Mouse (Mus musculus): ENCODE measurements around the gene Tln2. TPM values are rescaled to one million over a fixed set of nuclear protein-coding genes. Genes with fewer than 3 reads are reported as not detected.

Tln2 gene
- polyA plus RNA-seq, 1 experiment from 2014 or later = 47.7 TPM

GRCm38 (mm10) chr9:67270061-67270595 lies 289.4 kb downstream of the Tln2 start:
- Histone ChIP-seq H3K4me3 (replicated peaks) (no peak overlapping the region), H3K4me1 (peaks cover 13% of the 10 kb centered on the region), H3K9ac (replicated peaks) (no peak overlapping the region), H3K4me2 (no peak overlapping the region), H3K27ac (replicated peaks) (no peak overlapping the region; the same call in 1 of the 2 replicates), H3K27me3 (replicated peaks) (no peaks in the 10 kb centered on the region), H3K9me3 (replicated peaks) (no peaks in the 10 kb centered on the region), H3K36me3 (peaks cover 8% of the 10 kb centered on the region; the same call in 1 of the 2 replicates)
- WGBS = 82% methylated on average over 7 of the region's 7 CpGs
- ATAC-seq (ENCODE audit: low FRiP score) = no peak

DNA sequence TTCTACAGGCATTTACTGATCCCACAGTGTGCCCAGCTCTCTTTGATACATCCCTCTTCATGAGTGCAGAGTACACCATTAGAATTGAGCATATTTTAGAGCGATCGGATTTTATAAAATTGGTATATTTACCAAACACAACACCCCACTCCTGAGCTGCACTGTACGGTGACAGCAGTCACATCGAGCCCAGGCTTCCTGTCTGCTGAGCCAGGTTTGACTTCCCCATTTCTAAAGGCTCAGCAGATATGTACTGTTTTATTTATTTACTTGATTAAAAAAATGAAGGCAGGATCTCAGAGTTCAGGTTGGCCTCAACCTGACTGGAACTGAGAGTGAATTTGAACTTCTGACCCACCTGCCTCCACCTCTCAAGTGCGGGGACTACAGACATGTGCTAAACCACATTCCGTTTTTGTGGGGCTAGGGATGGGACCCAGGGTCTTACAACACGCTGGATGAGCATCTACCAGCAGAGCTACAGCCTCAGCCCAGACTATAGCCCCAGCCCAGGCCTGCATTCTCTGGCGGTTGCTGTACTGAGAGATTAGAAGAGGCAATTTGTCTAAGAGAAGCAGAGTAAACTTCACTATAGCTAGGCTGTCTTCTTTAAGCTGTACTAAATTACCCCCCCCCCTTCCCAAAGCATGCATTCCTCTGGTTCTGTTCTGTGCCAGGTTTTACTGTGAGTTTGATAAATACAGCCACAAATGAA lies 292.1 kb downstream of the Tln2 start:
- H3K36me3 ChIP-seq = peaks cover 2% of the 10 kb centered on the region; the same call in 1 of the 2 replicates
- no peaks in the 10 kb centered on the region for H3K9me3 ChIP-seq (replicated peaks)
- no peak overlapping the region for H3K9ac ChIP-seq (replicated peaks)
- no peaks in the 10 kb centered on the region for H3K27me3 ChIP-seq (replicated peaks)
- ATAC-seq (ENCODE audit: low FRiP score) = no peak
- no peak overlapping the region for H3K27ac ChIP-seq (replicated peaks)
- no peak overlapping the region for H3K4me3 ChIP-seq (replicated peaks)
- no peak overlapping the region for H3K4me2 ChIP-seq
- peaks cover 16% of the 10 kb centered on the region for H3K4me1 ChIP-seq
- WGBS = 91% methylated on average over 8 of the region's 8 CpGs

GRCm38 (mm10) chr9:67265513-67265912 lies 294.0 kb downstream of the Tln2 start:
- Histone ChIP-seq H3K36me3 (0 out of 2 replicates have a peak, but pooled peaks cover 5% of the 10 kb centered on the region), H3K4me3 (replicated peaks) (no peak overlapping the region), H3K4me1 (peaks cover 29% of the 10 kb centered on the region), H3K27me3 (replicated peaks) (no peaks in the 10 kb centered on the region), H3K4me2 (no peak overlapping the region), H3K9ac (replicated peaks) (no peak overlapping the region), H3K9me3 (replicated peaks) (no peaks in the 10 kb centered on the region), H3K27ac (replicated peaks) (peak overlapping the region; percentile 69)
- ATAC-seq (ENCODE audit: low FRiP score) = peak; percentile 82
- 76% methylated on average over 11 of the region's 11 CpGs for WGBS

DNA sequence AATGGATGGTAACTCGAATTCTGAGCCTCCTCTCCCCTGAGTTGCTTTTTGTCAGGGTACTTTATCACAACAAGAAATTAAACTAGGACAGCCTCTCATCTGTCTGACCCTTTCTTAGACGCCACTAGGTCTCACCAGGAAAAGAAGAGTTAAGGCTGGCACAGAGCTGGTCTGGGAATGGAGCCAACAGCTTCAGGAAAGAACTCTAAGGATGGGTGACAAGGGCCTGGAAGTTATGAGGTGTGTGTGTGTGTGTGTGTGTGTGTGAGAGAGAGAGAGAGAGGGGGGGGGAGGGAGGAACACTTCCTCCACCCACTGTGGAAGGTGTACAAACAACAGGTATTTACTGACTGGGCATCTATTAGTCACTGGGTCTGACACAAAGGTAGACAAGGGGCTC lies 294.6 kb downstream of the Tln2 start:
- H3K4me1 ChIP-seq = peaks cover 29% of the 10 kb centered on the region
- H3K4me3 ChIP-seq (replicated peaks) = no peak overlapping the region
- H3K27me3 ChIP-seq (replicated peaks) = no peaks in the 10 kb centered on the region
- H3K9ac ChIP-seq (replicated peaks) = no peak overlapping the region
- no peaks in the 10 kb centered on the region for H3K9me3 ChIP-seq (replicated peaks)
- ATAC-seq (ENCODE audit: low FRiP score) = peak; percentile 56; the same call in 1 of the 2 replicates
- H3K4me2 ChIP-seq = no peak overlapping the region
- WGBS = 63% methylated on average over 2 of the region's 2 CpGs
- 0 out of 2 replicates have a peak, but pooled peaks cover 5% of the 10 kb centered on the region for H3K36me3 ChIP-seq
- peak overlapping the region; percentile 69 for H3K27ac ChIP-seq (replicated peaks)

- Histone ChIP-seq H3K4me2 (no peak overlapping the region), H3K27ac (replicated peaks) (peak overlapping the region; percentile 52), H3K4me1 (peaks cover 25% of the 10 kb centered on the region), H3K4me3 (replicated peaks) (no peak overlapping the region), H3K9me3 (replicated peaks) (no peaks in the 10 kb centered on the region), H3K36me3 (peaks cover 30% of the 10 kb centered on the region), H3K27me3 (replicated peaks) (no peaks in the 10 kb centered on the region), H3K9ac (replicated peaks) (no peak overlapping the region)
- 26% methylated on average over 13 of the region's 13 CpGs for WGBS
- ATAC-seq (ENCODE audit: low FRiP score) = peak; percentile 19; the same call in 1 of the 2 replicates
Measured at GRCm38 (mm10) chr9:67260835-67261599, 298.5 kb downstream of the Tln2 start.

DNA sequence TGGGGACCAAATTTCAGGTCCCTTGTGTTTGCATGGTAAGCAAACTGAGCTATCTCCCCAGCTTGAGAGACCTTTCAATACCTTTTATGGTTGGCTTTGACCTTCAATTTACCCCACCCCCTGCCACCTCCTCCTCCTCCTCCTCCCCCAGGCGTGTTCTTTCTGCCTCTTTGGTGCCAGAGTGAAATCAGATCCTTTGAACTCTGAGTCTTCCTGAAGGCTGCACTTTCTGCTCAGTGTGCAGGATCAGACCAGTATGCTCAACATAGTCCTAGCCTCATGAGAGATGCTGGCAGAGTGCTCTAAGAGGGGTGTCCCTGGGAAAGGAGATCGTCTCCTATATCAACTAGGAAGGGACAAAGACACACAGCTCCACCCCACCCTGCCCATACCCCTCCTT lies 309.4 kb downstream of the Tln2 start:
- Histone ChIP-seq H3K9me3 (replicated peaks) (no peaks in the 10 kb centered on the region), H3K4me1 (no peaks in the 10 kb centered on the region), H3K27me3 (replicated peaks) (no peaks in the 10 kb centered on the region), H3K4me3 (replicated peaks) (no peak overlapping the region), H3K4me2 (no peak overlapping the region), H3K27ac (replicated peaks) (no peak overlapping the region), H3K9ac (replicated peaks) (no peak overlapping the region), H3K36me3 (peaks cover 34% of the 10 kb centered on the region)
- ATAC-seq (ENCODE audit: low FRiP score) = no peak
- 69% methylated on average over 2 of the region's 2 CpGs for WGBS

GRCm38 (mm10) chr9:67247365-67247950 lies 312.0 kb downstream of the Tln2 start:
- H3K9ac ChIP-seq (replicated peaks) = no peak overlapping the region
- H3K27ac ChIP-seq (replicated peaks) = no peak overlapping the region
- WGBS = 95% methylated on average over 10 of the region's 10 CpGs
- no peak overlapping the region for H3K4me3 ChIP-seq (replicated peaks)
- H3K4me2 ChIP-seq = no peak overlapping the region
- ATAC-seq (ENCODE audit: low FRiP score) = no peak
- H3K36me3 ChIP-seq = peaks cover 24% of the 10 kb centered on the region; the same call in 1 of the 2 replicates
- H3K9me3 ChIP-seq (replicated peaks) = no peaks in the 10 kb centered on the region
- H3K27me3 ChIP-seq (replicated peaks) = no peaks in the 10 kb centered on the region
- no peaks in the 10 kb centered on the region for H3K4me1 ChIP-seq

DNA sequence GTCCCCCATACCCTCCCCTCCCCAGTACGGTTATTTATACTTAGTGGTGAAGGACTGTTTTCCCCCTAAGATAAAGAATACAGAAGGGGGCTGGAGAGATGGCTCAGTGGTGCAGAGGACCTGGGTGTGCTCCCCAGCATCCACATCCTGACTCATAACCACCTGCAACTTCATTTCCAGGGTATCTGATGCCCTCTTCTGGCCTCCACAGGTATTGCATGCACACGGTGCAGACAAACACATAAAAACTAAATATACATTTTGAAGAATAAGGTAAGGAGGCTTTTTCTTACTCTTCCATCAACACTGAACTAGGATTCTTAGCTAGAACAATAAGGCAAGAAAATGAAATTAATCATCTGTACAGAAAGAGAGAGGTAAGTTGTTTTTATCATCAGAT lies 314.2 kb downstream of the Tln2 start:
- no peak overlapping the region for H3K27ac ChIP-seq (replicated peaks)
- H3K9me3 ChIP-seq (replicated peaks) = no peaks in the 10 kb centered on the region
- no peak overlapping the region for H3K9ac ChIP-seq (replicated peaks)
- 99% methylated on average over 2 of the region's 2 CpGs for WGBS
- H3K36me3 ChIP-seq = peaks cover 38% of the 10 kb centered on the region
- H3K4me3 ChIP-seq (replicated peaks) = no peak overlapping the region
- no peak for ATAC-seq (ENCODE audit: low FRiP score)
- no peak overlapping the region for H3K4me2 ChIP-seq
- no peaks in the 10 kb centered on the region for H3K27me3 ChIP-seq (replicated peaks)
- no peaks in the 10 kb centered on the region for H3K4me1 ChIP-seq

GRCm38 (mm10) chr9:67241683-67242082 lies 317.8 kb downstream of the Tln2 start:
- Histone ChIP-seq H3K27ac (replicated peaks) (no peak overlapping the region), H3K4me3 (replicated peaks) (no peak overlapping the region), H3K9me3 (replicated peaks) (no peaks in the 10 kb centered on the region), H3K9ac (replicated peaks) (no peak overlapping the region), H3K4me1 (no peaks in the 10 kb centered on the region), H3K36me3 (peaks cover 27% of the 10 kb centered on the region), H3K27me3 (replicated peaks) (no peaks in the 10 kb centered on the region), H3K4me2 (no peak overlapping the region)
- 83% methylated on average over 5 of the region's 5 CpGs for WGBS
- no peak for ATAC-seq (ENCODE audit: low FRiP score)

DNA sequence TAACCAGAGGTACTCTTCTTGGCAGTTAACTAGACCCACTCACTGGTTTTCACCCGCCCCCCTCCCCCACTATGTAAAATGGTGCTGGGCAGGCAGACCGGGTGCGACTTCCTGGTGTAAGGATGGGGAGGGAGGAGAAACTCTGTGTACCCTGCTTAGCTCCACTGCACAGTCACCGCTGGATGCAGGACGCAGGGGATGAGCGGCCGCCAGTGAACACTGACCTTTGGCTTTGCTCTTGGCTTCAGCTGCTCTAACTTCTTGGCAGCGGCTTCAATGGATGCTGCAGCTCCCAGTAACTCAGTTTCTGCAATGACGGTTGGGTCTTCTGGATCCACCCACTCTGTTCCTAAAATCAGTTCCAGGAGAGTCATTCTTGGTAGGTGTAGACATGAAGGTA lies 319.0 kb downstream of the Tln2 start:
- no peak for ATAC-seq (ENCODE audit: low FRiP score)
- no peak overlapping the region for H3K4me2 ChIP-seq
- peaks cover 27% of the 10 kb centered on the region for H3K36me3 ChIP-seq
- 89% methylated on average over 9 of the region's 9 CpGs for WGBS
- H3K27me3 ChIP-seq (replicated peaks) = no peaks in the 10 kb centered on the region
- H3K9me3 ChIP-seq (replicated peaks) = no peaks in the 10 kb centered on the region
- no peak overlapping the region for H3K4me3 ChIP-seq (replicated peaks)
- H3K4me1 ChIP-seq = no peaks in the 10 kb centered on the region
- H3K9ac ChIP-seq (replicated peaks) = no peak overlapping the region
- no peak overlapping the region for H3K27ac ChIP-seq (replicated peaks)

GRCm38 (mm10) chr9:67236987-67237386 lies 322.5 kb downstream of the Tln2 start:
- ATAC-seq (ENCODE audit: low FRiP score) = no peak
- Histone ChIP-seq H3K27ac (replicated peaks) (no peak overlapping the region), H3K27me3 (replicated peaks) (no peaks in the 10 kb centered on the region), H3K9ac (replicated peaks) (no peak overlapping the region), H3K36me3 (peaks cover 27% of the 10 kb centered on the region), H3K4me1 (no peaks in the 10 kb centered on the region), H3K4me3 (replicated peaks) (no peak overlapping the region), H3K4me2 (no peak overlapping the region), H3K9me3 (replicated peaks) (no peaks in the 10 kb centered on the region)
- 75% methylated on average over 3 of the region's 3 CpGs for WGBS

Data from neural tube, embryonic 15.5 days (tissue).